Mouse (Mus musculus): ENCODE data around the gene Fam172a.

DNA sequence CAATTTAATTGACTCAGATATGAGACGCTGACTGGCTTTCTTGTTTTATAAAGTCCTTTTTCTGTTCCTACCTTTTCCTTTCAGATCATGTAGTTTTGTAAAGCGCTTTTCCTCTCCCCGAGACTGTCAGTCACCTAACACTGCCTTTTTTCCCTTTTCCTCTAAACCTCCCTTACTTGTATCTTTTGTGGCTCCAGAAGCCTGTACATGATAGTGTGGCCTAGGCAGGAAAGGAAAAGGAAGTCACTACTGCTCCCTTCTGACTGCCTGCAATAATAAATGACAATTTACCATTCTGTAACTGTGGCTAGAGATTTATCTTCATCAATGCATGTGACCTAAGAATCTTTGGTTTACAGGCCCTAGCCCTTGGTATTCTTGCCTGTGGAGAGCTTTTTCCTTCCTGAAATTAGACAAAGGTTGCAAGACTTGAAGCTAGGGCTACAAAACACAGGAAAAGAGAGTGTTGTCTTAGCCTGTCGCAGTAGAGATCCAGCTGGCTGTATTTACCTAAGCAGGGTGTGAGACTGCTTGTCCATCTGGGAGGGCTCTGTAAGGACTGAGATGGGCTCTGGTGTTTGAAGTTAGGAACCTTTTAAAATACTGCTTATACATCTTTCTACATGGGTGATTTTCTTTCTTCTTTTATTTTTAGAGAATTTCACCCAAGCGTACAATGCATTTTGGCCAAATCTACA lies 289.5 kb downstream of the Fam172a start:
- TF ChIP-seq CTCF (IDR thresholded peaks at IDR 0.05; ENCODE audit: extremely low read depth, insufficient read depth, low read length) (no peak), POLR2A (IDR thresholded peaks at IDR 0.05; ENCODE audit: extremely low read depth, insufficient read depth, low read length) (no peak)

All from cortical plate, adult 2 months (tissue).